Mouse (Mus musculus) stomach, postnatal 0 days (tissue): ENCODE measurements around the gene Cdc7.

ENCODE experiments used
- CTCF ChIP-seq: IDR thresholded peaks from 2 replicates; pipeline ENCODE4 v1.5.1; 2016; ENCODE audit warnings: antibody characterized with exemption, low read depth, mild to moderate bottlenecking, moderate library complexity
- EP300 ChIP-seq: optimal IDR thresholded peaks from 2 replicates; pipeline ENCODE3; 2016; ENCODE audit warnings: antibody characterized with exemption

- TF ChIP-seq EP300 (no peak), CTCF (no peak)
Measured at GRCm38 (mm10) chr5:107020366-107020765, 56.2 kb downstream of the Cdc7 start.
